Mouse (Mus musculus) left cerebral cortex, adult 2 months (tissue): ENCODE data around the gene Foxk2. TPM values are rescaled to one million over a fixed set of nuclear protein-coding genes. Genes with fewer than 3 reads are reported as not detected.

Experiments
- DNase-seq, 2 experiments: peaks; one replicate each; pipeline ENCODE4 v3.0.0; 2021 to 2022; ENCODE audit warnings: low spot score in 2 of 2, mixed read lengths in 1 of 2; ENCODE audit errors: extremely low spot score in 1 of 2
- H3K27ac ChIP-seq: fragments of 200-600 bp; 2 replicates; pipeline ENCODE4 v1.8.1; 2022
- H3K4me3 ChIP-seq: fragments of 200-600 bp; 2 replicates; pipeline ENCODE4 v1.8.1; 2022
- CTCF ChIP-seq: fragments of 200-600 bp; IDR thresholded peaks from 2 replicates; pipeline ENCODE4 v1.8.1; 2022; ENCODE audit warnings: antibody characterized with exemption, mild to moderate bottlenecking, moderate library complexity
- intact Hi-C: fragments of 180-260 bp; cut with DNase I; formaldehyde crosslinking; loops from one replicate; pipeline ENCODE4 v1.15.1; 2025
- total RNA-seq, 2 experiments: library from RNA; stranded (reverse); gene quantifications; 2 replicates each; pipeline ENCODE4 v1.2.3; 2021

Gene Foxk2
- total RNA-seq, 2 experiments from 2014 or later, result 84.0 to 86.5 TPM

DNA sequence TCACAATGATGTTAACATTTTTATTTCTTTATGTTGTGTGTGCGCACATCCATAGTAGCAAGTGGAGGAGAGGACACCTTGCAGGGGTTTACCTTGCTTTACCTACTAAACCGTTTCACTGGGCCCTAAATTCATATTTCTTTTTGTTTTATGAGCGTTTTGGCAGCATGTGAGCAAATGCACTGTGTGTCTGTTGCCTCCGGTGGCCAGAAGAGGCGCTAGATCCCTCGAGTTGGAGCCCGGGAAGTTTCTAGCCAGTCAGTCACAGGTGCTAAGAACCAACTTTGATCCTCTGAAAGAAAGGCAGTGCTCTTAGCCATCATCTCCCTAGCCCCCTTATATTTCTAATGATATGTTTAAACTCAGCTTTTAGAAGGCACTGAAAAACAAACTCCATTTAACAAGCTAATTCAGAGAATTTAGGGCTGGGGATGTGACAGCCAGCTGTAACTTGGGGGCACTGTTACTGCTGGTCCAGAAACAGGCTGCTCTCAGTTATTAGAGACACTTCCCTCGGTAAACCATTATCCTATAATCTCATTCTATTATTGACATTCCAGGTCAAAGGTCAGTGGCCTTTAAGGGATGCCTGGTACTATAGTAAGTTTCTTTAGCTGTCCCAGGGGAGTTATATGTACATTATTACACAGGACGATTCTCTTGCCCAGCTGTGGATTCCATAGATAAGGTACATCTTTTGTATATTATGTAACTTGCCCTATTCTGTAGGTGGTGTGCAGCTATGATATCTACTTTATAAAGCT lies 24.1 kb upstream of the Foxk2 start:
- DNase-seq, result no peak
- intact Hi-C loops, result loop anchor here (5.0 to 10.0 kb wide), 2 partner anchors 117 to 199 kb away; partner anchors contain the start of genes Fn3k and Wdr45b
- TF ChIP-seq CTCF, result peak; percentile 57
- H3K4me3 ChIP-seq, result no peak overlapping the region
- peak overlapping the region; percentile 99 for H3K27ac ChIP-seq

- peak within 1 kb of the TSS; percentile 85 for H3K4me3 ChIP-seq
- intact Hi-C loops, result loop anchor here (5.0 to 10.0 kb wide), 2 partner anchors 116 to 198 kb away; partner anchors contain the start of genes Fn3k and Wdr45b
- peak; percentile 41 for TF ChIP-seq CTCF
- peak within 1 kb of the TSS; percentile 99 for H3K27ac ChIP-seq
- DNase-seq, result peak; percentile 94 to 99
These were observed 23.0 kb upstream of the Foxk2 start, which contains the start of gene Narf for GRCm38 (mm10) chr11:121236564-121237344. Gene Narf (plus strand): TSS chr11:121237253.

- intact Hi-C loops, result loop anchor here (5.0 to 10.0 kb wide), 2 partner anchors 115 to 197 kb away; partner anchors contain the start of genes Fn3k and Wdr45b
- no peak for DNase-seq
- Histone ChIP-seq H3K27ac (peak overlapping the region; percentile 92), H3K4me3 (peak overlapping the region; percentile 85)
- peak; percentile 36 for TF ChIP-seq CTCF
These were observed 22.3 kb upstream of the Foxk2 start for GRCm38 (mm10) chr11:121237345-121238128.

- no peak for DNase-seq
- Histone ChIP-seq H3K4me3 (no peak overlapping the region), H3K27ac (no peak overlapping the region)
- intact Hi-C loops, result loop anchor here (5.0 to 10.0 kb wide), 2 partner anchors 113 to 195 kb away; partner anchors contain the start of genes Fn3k and Wdr45b
- TF ChIP-seq CTCF, result no peak
These were observed 20.1 kb upstream of the Foxk2 start for GRCm38 (mm10) chr11:121239669-121240068.

- Histone ChIP-seq H3K4me3 (no peak overlapping the region), H3K27ac (no peak overlapping the region)
- no peak for TF ChIP-seq CTCF
- intact Hi-C loops, result no loop called here
- DNase-seq, result no peak
These were observed 9.6 kb upstream of the Foxk2 start for GRCm38 (mm10) chr11:121250196-121250595.

DNA sequence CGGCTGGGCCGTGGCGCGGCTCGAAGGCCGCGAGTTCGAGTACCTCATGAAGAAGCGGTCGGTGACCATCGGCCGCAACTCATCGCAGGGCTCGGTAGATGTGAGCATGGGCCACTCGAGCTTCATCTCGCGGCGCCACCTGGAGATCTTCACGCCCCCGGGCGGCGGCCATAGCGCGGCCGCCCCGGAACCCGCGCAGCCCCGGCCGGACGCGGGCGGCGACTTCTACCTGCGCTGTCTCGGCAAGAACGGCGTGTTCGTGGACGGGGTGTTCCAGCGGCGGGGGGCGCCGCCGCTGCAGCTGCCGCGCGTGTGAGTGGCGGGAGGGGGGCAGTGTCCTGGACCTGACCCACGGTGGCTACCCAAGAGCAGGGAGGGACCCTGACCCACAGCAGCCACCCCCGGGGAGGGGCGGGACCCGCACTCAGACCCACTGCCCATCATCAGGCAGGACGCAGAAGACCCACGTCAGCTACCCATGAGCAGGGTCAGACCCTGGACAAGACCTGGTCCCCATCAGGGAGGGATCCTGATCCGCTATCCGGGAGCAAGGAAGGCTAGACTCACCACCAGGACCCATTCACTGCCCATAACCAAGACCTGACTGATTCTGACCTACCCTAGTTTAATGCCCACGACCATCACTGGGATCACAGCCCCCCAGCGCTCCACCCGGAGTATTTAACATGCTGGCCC lies 569 bp downstream of the Foxk2 start:
- Histone ChIP-seq H3K4me3 (peak overlapping the region; percentile 93), H3K27ac (peak overlapping the region; percentile 83)
- TF ChIP-seq CTCF, result no peak
- DNase-seq, result peak in 1 of 2 experiments; percentile 38
- intact Hi-C loops, result loop anchor here (5.0 kb wide), 1 partner anchor 92 kb away; the partner anchor contains the start of gene Wdr45b

DNA sequence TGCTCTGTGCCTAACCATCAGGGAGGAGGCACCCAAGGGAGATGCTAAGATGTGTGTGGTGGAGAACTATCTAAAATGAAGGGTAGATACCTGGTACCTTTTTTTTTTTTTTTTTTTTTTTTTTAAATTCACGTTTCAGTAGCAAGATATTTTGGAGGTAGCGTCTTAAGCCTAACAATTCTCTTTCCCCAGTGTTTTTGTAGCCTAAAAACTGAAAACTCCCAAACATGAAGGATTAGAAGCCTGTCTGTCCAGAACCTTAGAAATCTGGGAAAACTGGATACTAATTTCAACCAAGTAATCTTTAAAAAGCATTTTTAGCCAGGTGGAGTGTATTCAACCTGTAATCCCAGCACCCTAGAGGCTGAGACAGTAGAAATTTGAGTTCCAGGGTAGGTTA lies 1.3 kb downstream of the Foxk2 start:
- Histone ChIP-seq H3K27ac (no peak overlapping the region; the same call in 1 of the 2 replicates), H3K4me3 (peak overlapping the region; percentile 93)
- TF ChIP-seq CTCF, result no peak
- no peak for DNase-seq
- intact Hi-C loops, result loop anchor here (5.0 kb wide), 1 partner anchor 91 kb away; the partner anchor contains the start of gene Wdr45b

- Histone ChIP-seq H3K27ac (no peak overlapping the region), H3K4me3 (no peak overlapping the region)
- no peak for TF ChIP-seq CTCF
- intact Hi-C loops, result no loop called here
- no peak for DNase-seq
These were observed 17.7 kb downstream of the Foxk2 start for GRCm38 (mm10) chr11:121277516-121277915.

GRCm38 (mm10) chr11:121278011-121278410 lies 18.2 kb downstream of the Foxk2 start:
- no peak overlapping the region for H3K4me3 ChIP-seq
- H3K27ac ChIP-seq, result no peak overlapping the region
- DNase-seq, result no peak
- TF ChIP-seq CTCF, result no peak
- intact Hi-C loops, result no loop called here

- TF ChIP-seq CTCF, result no peak
- no peak for DNase-seq
- intact Hi-C loops, result no loop called here
- Histone ChIP-seq H3K4me3 (no peak overlapping the region), H3K27ac (peak overlapping the region; percentile 15; the same call in 1 of the 2 replicates)
These were observed 23.1 kb downstream of the Foxk2 start for GRCm38 (mm10) chr11:121282911-121283310.
